Mouse (Mus musculus): ENCODE data around the gene Acbd3.

- no peak for TF ChIP-seq CTCF (IDR thresholded peaks at IDR 0.05; ENCODE audit: extremely low read depth, insufficient read length, insufficient replicate concordance, low read depth, low read length)
- no peak for TF ChIP-seq POLR2A (IDR thresholded peaks at IDR 0.05; ENCODE audit: low read depth, low read length)
Measured at GRCm38 (mm10) chr1:180792814-180793213, 67.0 kb downstream of the Acbd3 start.
